Mouse (Mus musculus): ENCODE results near the gene Gm20388. TPM values are rescaled to one million over a fixed set of nuclear protein-coding genes. Genes with fewer than 3 reads are reported as not detected.

Gene Gm20388
- polyA plus RNA-seq, 1 experiment: 59.3 TPM

DNA sequence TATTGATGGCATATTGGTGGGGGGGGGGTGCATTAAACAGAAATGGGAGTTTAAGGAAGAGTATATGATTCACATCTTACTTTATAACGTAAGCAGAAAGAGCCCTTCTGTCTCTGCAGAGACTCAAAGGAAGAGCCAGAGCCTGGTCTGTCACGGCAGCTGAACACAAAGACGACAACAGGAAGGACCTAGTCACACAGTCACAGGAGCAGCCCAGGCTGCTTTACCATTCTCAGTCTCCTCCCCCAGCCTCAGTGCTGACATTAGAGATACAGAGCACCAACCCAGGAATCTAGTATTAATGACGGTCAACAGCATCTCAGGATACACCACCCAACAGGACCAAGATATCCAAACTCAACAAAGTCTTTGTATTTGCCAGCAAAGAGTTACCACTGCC, 3027.9 kb downstream of the Gm20388 start:
- TF ChIP-seq POLR2A (IDR thresholded peaks at IDR 0.05; ENCODE audit: borderline replicate concordance, extremely low read depth, insufficient read depth, insufficient read length, poor library complexity, severe bottlenecking) (no peak), CTCF (IDR thresholded peaks at IDR 0.05; ENCODE audit: borderline replicate concordance, extremely low read depth, insufficient read depth, insufficient read length) (no peak)
- DNase-seq (ENCODE audit: low read depth): no peak

DNA sequence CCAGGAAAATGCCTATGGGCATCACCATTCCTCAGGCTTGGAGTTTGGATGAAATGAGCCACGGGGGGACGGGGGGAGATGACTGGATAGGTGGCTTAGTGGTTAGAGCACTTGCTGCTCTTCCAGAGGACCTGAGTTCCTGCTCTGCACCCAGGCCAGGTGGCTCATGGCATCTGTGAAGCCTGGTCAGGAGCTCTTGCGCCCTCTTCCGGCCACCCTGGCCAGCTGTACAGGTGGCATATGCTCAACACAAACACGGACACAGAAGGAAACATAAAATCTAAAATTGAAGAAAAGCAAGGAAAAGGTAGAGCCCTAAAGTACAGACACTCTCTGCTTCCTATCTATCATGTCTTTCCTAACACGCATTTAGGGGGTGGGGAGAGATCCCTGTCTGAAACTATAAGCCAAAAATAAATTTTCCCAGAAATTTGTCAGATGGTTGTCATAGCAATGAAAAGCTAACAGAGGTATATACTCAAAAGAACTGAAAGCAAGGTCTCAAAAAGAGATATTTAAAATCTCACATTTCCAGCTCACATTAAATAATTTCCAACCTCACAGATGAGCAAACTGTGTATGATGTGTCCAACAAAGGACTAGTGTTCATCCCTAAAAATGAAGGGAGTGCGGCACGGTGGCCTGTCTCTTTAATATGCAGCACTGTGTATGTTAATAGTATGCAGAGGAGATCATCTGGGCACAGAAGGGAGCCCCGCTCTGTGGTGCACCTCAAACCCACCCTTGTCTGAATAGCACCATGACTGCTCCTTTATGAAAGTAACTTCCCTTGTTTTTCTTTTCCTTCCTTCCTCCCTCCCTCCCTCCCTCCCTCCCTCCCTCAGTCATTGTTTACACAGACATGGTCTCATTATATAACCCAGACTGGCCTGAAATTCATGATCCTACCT, 3032.4 kb downstream of the Gm20388 start:
- no peak for TF ChIP-seq POLR2A (IDR thresholded peaks at IDR 0.05; ENCODE audit: borderline replicate concordance, extremely low read depth, insufficient read depth, insufficient read length, poor library complexity, severe bottlenecking)
- no peak for TF ChIP-seq CTCF (IDR thresholded peaks at IDR 0.05; ENCODE audit: borderline replicate concordance, extremely low read depth, insufficient read depth, insufficient read length)
- DNase-seq (ENCODE audit: low read depth): no peak

DNA sequence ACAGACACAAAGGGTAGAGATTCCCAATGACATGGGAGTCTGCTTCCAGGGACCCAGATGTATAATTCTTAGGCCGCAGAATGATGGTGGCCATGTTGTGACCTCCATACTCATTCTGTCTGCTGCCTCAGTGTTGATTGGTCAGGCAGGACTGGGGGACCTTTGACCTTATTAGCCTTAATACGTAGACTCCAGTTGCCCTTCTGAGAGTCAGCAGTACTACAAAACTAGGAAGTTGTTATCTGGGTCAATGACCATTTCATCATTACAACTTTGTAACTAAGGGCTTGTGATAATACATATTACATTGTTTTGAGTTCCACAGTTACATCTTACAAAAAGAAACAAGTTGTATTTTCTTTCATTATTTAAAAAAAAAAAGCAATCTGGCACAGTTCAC, 3035.1 kb downstream of the Gm20388 start:
- DNase-seq (ENCODE audit: low read depth): no peak
- TF ChIP-seq CTCF (IDR thresholded peaks at IDR 0.05; ENCODE audit: borderline replicate concordance, extremely low read depth, insufficient read depth, insufficient read length) (no peak), POLR2A (IDR thresholded peaks at IDR 0.05; ENCODE audit: borderline replicate concordance, extremely low read depth, insufficient read depth, insufficient read length, poor library complexity, severe bottlenecking) (no peak)

DNA sequence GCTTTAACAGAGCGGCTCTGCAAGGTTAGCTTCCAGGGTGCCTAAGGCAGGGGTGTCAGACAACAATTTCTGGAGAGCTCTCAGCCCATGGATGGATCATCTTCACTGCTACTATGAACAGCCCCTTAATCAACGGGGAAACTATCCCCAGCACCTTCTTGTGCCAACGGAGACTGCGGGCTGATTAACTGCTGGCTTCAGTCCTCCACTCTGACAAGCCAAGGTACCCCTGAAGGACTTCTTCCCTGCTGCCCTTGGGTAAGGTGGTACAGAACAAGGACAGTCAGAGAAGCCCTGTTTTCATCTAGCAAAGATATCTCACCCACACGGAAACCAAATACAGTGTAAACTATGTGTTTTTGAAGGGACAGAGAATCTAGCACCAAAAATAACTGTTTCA, 3039.1 kb downstream of the Gm20388 start:
- TF ChIP-seq CTCF (IDR thresholded peaks at IDR 0.05; ENCODE audit: borderline replicate concordance, extremely low read depth, insufficient read depth, insufficient read length) (no peak), POLR2A (IDR thresholded peaks at IDR 0.05; ENCODE audit: borderline replicate concordance, extremely low read depth, insufficient read depth, insufficient read length, poor library complexity, severe bottlenecking) (no peak)
- no peak for DNase-seq (ENCODE audit: low read depth)

DNA sequence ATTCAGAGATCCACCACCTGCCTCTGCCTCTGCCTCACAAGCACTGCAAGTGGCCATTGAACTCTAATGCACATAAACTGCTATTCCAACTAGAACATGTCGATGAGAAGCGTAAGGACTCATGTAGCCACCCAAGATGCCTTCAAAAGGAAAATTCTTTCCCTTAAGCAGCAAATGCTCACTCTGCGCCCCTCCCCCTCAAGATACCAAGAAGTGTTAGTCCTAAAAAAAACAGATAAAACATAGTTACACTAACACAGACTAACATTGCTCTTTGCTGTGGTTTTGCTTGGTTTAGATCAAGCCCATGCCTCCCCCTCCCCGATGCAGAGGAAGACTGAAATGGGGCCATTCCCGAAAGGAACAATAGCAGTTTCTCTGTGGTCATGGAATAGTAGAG, 3040.8 kb downstream of the Gm20388 start:
- no peak for DNase-seq (ENCODE audit: low read depth)

DNA sequence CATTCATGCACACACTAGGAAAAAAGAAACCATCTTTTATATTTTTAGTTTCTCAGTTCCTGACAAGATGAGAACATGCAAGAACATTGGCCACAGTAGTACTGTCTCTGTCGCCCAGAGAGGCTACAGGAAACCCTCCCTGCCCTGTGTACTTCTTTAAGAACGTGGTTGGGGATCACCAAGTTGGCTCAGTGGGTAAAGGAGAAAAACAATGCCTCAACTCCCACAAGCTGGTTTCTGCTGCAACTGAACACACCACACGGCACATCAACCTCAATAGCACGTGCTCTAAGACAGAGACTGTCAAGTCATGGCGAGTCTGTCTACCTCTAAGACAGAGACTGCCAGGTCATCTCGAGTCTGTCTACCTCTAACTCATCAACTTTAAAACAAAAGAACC, 3042.4 kb downstream of the Gm20388 start:
- no peak for DNase-seq (ENCODE audit: low read depth)
- no peak for TF ChIP-seq CTCF (IDR thresholded peaks at IDR 0.05; ENCODE audit: borderline replicate concordance, extremely low read depth, insufficient read depth, insufficient read length)
- no peak for TF ChIP-seq POLR2A (IDR thresholded peaks at IDR 0.05; ENCODE audit: borderline replicate concordance, extremely low read depth, insufficient read depth, insufficient read length, poor library complexity, severe bottlenecking)

More for the DNA sequence above, 3040.8 kb downstream of the Gm20388 start:
- TF ChIP-seq CTCF (IDR thresholded peaks at IDR 0.05; ENCODE audit: borderline replicate concordance, extremely low read depth, insufficient read depth, insufficient read length) (no peak), POLR2A (IDR thresholded peaks at IDR 0.05; ENCODE audit: borderline replicate concordance, extremely low read depth, insufficient read depth, insufficient read length, poor library complexity, severe bottlenecking) (no peak)

DNA sequence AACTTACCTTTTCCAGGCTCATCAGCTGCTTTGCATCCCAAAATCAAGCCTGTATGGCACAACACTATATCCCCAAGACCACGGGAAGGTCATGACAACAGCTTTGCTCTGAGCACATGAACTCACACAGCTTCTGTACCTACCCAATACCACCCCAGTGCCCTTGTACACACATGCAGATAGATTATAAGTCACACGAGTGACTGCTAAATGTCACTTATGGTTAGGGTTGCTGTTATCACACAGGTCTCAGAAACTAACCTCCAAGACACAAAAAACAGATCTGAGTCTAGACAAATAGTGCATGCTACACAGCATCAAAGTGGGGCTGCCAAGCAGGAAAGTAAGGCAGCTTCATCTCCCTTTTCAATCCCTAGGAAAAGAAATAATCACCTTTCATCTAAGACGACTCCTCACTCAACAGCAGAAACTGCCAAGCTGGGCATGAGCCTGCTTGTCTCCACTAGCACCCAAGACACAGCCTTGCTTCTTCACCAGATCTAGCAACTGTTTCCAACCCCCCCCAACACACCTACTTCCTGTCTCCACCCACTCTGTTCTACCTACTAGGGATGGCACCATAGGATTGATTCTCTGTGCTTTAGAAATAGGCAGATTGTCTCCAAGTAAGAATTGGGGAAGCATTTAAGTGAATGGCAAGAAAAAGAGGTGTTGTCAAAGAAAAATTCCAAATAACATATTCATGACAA, 3043.6 kb downstream of the Gm20388 start:
- no peak for DNase-seq (ENCODE audit: low read depth)
- TF ChIP-seq POLR2A (IDR thresholded peaks at IDR 0.05; ENCODE audit: borderline replicate concordance, extremely low read depth, insufficient read depth, insufficient read length, poor library complexity, severe bottlenecking): no peak

DNA sequence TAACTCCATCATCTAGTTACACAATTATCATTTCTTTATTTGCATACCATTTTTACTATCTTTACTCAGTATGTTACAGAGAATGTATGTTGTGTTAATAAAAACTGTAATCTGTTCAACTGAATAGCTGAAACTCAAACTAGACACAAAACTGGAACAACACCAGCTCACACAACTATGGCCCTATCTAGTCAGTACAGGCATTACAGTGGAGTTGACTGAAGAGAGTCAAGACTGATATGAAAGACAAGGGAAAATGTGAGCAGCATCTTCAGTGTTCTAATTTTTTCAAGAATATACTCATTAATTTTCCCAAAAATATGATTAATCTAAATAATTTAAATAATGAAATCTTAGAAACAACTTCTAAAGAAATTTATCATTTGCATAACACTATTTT, 3044.6 kb downstream of the Gm20388 start:
- TF ChIP-seq CTCF (IDR thresholded peaks at IDR 0.05; ENCODE audit: borderline replicate concordance, extremely low read depth, insufficient read depth, insufficient read length) (no peak), POLR2A (IDR thresholded peaks at IDR 0.05; ENCODE audit: borderline replicate concordance, extremely low read depth, insufficient read depth, insufficient read length, poor library complexity, severe bottlenecking) (no peak)
- no peak for DNase-seq (ENCODE audit: low read depth)

DNA sequence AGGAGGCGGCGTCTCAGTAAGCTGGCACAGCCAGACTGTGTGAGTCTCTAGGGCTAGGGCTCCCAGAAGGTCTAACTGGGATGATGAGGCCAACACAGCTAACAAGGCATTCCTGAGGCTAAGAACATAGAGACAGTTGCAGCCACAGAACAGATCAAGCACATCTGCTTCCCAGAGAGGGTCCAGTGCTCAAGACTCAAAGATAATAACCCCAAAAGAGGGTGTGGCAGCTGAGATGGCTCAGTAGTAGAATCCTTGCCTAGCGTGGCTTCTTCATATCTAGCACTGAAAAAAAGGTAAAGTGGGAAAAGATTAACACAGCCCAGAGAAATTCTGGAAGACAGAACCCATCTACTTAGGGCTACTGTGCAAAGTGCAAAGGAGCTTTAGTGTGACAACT, 3045.4 kb downstream of the Gm20388 start:
- no peak for DNase-seq (ENCODE audit: low read depth)
- TF ChIP-seq POLR2A (IDR thresholded peaks at IDR 0.05; ENCODE audit: borderline replicate concordance, extremely low read depth, insufficient read depth, insufficient read length, poor library complexity, severe bottlenecking): no peak
- TF ChIP-seq CTCF (IDR thresholded peaks at IDR 0.05; ENCODE audit: borderline replicate concordance, extremely low read depth, insufficient read depth, insufficient read length): no peak

DNA sequence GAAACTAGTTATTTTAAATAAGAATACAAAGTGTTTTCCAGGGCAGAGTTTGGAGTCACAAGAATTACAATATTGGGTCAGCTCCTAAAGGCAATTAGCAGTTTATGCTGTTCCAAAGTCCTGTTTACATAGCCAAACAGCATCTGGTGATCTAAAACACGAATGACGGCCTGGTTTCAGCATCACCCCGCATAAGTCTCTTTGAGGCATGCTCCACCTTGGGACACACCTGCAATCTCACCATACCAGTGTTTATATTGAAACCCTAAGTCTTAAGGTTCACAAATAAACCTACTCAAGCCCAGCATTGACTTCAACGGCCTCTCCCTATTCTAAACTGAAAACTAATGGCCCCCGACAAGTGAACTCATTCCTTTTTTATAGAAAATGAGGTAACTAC, 3049.7 kb downstream of the Gm20388 start:
- DNase-seq (ENCODE audit: low read depth): no peak
- TF ChIP-seq POLR2A (IDR thresholded peaks at IDR 0.05; ENCODE audit: borderline replicate concordance, extremely low read depth, insufficient read depth, insufficient read length, poor library complexity, severe bottlenecking): no peak

DNA sequence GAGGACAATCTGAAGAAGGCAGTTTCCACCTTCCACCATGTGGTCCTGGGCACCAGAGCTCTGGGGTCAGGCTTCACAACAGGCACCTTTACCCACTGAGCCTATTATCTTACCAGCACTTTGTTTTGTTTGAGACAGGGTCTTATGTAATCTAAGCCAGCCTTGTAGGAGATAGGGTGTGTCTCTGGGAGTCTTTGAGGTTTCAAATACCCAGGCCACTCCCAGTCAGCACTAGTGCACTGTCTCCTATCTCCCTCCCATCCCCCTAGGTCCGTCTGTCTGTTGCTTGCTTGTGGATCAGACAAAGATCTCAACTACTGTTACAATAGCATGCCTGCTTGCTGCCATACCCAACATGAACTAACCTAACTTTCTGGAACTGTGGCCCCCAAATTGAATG, 3050.3 kb downstream of the Gm20388 start:
- no peak for TF ChIP-seq CTCF (IDR thresholded peaks at IDR 0.05; ENCODE audit: borderline replicate concordance, extremely low read depth, insufficient read depth, insufficient read length)
- TF ChIP-seq POLR2A (IDR thresholded peaks at IDR 0.05; ENCODE audit: borderline replicate concordance, extremely low read depth, insufficient read depth, insufficient read length, poor library complexity, severe bottlenecking): no peak
- DNase-seq (ENCODE audit: low read depth): no peak

DNA sequence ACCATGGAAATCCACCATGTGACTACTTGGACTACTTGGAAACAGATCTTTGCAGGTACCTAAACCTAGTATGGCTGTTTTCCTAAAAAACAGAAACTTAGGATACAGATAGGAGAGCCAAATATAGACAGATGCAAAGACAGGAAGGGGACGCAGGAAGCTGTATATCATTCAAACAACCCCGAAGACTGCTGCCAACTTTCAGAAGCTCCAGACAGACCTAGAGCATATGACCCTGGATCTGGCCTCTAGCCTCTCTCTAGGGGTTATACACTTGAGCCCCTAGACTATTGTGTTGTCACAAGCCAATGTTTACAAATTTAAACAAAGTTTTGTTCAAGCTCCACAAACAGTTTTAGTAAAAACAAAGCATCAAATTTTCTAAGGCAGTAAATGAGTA, 3050.8 kb downstream of the Gm20388 start:
- no peak for DNase-seq (ENCODE audit: low read depth)
- TF ChIP-seq CTCF (IDR thresholded peaks at IDR 0.05; ENCODE audit: borderline replicate concordance, extremely low read depth, insufficient read depth, insufficient read length) (no peak), POLR2A (IDR thresholded peaks at IDR 0.05; ENCODE audit: borderline replicate concordance, extremely low read depth, insufficient read depth, insufficient read length, poor library complexity, severe bottlenecking) (no peak)

Data from brain, embryonic 14.5 days (tissue).